Mouse (Mus musculus): Measurements from ENCODE around the gene Kif14.
A peak's percentile ranks its signal among the peaks of the same experiment; 100 is the strongest.

GRCm38 (mm10) chr1:136536947-136537346 lies 70.8 kb downstream of the Kif14 start:
- TF ChIP-seq CHD2 (IDR thresholded peaks at IDR 0.05; ENCODE audit: low read depth, low read length): no peak
- 0 out of 2 replicates have a peak, but pooled peaks have one; percentile 36 for TF ChIP-seq ZC3H11A (IDR thresholded peaks at IDR 0.05; ENCODE audit: borderline replicate concordance, low read depth, low read length)
